Mouse (Mus musculus) ZHBTc4 (cell line): ENCODE measurements around the gene Slc22a15.
A peak's percentile ranks its signal among the peaks of the same experiment; 100 is the strongest.

ENCODE experiments used
- DNase-seq: peaks from one replicate; pipeline ENCODE4 v3.0.0-alpha.2; 2011; ENCODE audit warnings: low read depth, low spot score

Gene Slc22a15

DNA sequence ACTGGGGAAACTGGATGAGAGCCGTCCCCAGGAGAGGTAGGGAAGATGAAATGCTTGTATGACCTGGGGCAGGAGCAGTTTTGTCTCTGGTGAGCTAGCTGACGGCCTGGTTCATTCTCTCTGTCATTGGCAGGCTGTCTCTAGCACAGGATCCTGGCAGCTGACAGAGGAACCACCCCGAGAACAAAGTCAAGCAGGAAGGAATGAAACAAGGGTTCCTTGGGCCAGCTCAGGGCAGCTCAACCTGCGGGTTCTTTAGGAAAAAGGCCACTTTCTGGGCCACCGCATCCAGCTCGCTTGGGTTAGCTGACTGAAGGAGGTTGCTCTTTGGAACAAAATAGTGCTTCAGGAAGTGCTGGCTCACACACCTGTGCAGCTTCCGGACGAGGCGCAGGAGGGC, 109.5 kb downstream of the Slc22a15 start:
- DNase-seq: no peak

DNA sequence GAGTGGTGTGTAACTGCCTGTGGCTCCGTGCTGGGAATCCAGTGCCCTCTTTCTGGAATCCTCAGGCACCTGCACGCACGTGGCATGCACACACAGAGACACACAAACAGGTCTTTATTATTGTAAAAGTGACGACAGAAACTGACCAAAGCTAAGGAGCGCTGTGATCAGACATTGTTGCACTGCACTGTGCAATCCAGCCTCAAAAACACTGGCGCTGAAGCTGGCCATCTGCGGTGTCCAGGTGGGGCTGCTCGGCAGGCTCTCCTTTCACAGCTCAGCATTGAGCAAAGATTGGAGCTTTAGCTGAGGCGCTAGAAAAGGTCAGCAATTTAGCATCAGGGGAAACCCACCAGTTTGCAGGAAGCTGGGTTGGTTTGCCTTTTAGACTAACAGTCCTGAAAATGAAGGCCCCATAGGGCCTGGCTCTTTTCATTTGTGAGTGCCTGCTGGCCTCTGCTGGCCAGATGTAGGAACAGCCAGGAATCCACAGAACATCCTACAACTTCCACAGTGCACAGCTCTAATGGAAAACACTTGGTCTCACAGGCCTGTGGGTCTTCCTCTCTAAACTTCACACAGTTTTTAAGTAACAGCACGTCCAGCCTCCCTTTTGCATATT, 111.8 kb downstream of the Slc22a15 start:
- DNase-seq: peak; percentile 76

GRCm38 (mm10) chr3:101811931-101812330, 112.3 kb downstream of the Slc22a15 start:
- no peak for DNase-seq

DNA sequence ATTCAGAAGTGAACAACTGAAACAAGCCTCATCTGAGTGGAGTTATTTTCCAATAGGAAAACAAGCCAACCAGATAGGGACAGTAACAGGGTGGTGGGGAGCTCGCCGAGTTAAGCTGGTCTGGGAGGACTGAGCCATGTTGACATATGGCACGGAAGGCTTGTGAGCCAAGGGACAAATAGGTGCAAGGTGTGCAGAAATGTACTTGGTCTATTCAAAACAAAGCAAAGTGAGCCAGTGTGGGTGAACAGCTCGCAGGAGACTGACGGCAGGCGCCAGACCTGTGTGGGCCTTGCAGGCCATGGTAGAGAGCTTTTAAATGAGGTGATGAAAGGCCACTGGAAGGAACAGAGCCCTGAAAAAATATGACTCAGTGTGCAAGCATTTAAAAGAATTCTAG, 116.6 kb downstream of the Slc22a15 start:
- no peak for DNase-seq

DNA sequence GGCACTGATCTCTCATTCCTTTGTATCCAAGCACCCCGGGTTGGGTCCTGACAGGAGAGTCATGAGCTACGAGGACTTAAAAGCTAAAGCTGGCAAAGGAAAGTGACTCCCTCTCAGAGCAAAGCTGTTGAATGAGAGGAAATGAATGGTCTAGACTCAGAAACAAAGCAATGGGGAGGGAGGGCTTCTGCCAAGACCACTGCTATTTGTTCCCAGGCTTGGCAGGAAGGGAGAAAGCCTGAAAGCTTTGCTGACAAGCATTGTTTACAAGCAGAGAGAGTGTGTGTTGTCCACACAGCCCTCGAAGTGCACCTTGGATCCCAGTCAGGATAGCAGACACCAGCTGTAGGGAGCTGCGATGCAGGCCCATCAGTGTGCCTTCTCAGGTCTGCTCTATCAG, 117.3 kb downstream of the Slc22a15 start:
- no peak for DNase-seq

- peak; percentile 90 for DNase-seq
These were observed 118.1 kb downstream of the Slc22a15 start for GRCm38 (mm10) chr3:101806149-101806548.
